Mouse (Mus musculus): Measurements from ENCODE around the gene Cript. TPM values are rescaled to one million over a fixed set of nuclear protein-coding genes. Genes with fewer than 3 reads are reported as not detected.
A peak's percentile ranks its signal among the peaks of the same experiment; 100 is the strongest.

The Cript gene
- total RNA-seq (2021) = 10 to 100 TPM; 38.5 to 41.4 TPM
- long read RNA-seq, experiment 1, transcript Cript-202 (5 exons, 763 nt) = minor isoform, 5 of 363 reads
- long read RNA-seq, experiment 1, transcript Cript-201 (5 exons, 1,184 nt) = major isoform, 88 of 363 reads
- long read RNA-seq, experiment 1, partial matches to known transcripts = 25 of 363 reads
- long read RNA-seq, experiment 1, other reads (novel, unspliced or antisense) = 245 of 363 reads
- long read RNA-seq, experiment 2, transcript Cript-201 (5 exons, 1,184 nt) = major isoform, 74 of 228 reads
- long read RNA-seq, experiment 2, partial matches to known transcripts = 11 of 228 reads
- long read RNA-seq, experiment 2, other reads (novel, unspliced or antisense) = 141 of 228 reads

DNA sequence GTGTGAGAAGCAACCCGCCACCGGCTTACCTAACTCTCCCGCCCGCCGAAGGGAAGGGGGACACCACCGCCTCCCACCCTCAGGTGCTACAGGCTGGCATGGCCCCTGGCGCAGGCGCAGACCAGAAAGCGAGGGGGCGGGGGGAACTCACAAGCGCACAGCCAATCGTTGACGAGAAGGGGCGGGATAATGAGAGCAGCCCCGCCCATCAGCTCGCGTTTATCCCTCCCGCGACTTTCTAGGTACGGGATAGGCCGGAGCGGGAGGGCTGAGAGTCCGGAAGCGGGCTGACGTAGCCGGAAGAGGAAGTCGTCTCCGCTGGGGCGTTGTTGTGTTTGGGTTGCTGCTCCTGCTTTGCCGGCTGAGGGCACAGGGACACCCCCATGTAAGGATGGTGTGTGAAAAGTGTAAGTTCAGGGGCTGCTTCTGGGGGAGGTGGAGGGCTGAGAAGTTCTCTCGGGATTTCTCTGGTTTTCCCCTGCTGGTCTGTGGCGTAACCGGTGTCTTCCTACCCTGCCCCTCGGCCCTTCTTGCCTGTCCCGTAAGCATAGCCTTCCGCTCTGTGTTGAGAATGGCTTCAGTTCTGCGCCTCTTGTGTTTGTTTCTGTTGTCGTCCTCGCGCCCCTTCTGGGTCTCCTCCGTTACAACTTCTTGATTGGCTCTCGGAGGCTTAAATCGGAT is at the start of gene Cript, which contains the start of gene Pigf:
Gene Cript (plus strand): TSS at position 282 of the 681 bp plus-strand sequence.
Gene Pigf (minus strand): TSS at position 138 of the 681 bp plus-strand sequence.
- DNase-seq = peak; percentile 96

DNA sequence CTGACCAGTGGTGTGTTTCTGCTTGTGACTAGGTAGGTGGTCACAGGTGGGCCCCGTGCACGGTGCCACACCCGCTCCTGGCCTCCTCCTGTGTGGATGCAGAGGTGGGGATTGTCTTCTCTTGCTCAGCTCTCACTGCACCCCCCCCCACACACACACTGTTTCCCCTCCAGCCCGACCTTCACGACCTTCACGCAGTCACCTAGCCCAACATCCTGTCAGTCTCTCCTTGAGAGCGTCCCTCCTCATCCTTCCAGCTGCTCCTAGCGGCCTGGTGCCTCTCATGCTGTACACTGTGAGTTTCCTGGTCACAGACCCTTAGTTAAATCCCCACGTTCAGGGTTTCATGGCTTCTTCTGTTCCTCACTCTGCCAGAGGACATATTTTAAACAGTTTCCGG is 49.0 kb upstream of the Cript start:
- peak; percentile 4 for DNase-seq

DNA sequence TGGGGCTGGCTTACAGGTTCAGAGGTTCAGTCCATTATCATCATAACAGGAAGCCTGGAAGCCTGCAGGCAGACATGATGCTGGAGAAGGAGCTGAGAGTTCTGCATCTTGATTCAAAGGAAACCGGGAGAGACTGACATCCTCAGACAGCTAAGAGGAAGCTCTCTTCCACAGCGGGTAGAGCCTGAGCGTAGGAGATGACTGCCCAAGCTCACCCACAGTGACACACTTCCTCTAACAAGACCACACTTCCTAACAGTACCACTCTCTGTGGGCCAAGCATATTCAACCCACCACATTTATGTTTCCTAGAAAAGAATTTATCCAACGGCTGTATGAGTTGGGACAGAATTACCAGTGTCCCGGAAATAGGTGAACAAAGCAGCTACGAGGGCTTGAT is 46.9 kb upstream of the Cript start:
- DNase-seq = peak; percentile 3

DNA sequence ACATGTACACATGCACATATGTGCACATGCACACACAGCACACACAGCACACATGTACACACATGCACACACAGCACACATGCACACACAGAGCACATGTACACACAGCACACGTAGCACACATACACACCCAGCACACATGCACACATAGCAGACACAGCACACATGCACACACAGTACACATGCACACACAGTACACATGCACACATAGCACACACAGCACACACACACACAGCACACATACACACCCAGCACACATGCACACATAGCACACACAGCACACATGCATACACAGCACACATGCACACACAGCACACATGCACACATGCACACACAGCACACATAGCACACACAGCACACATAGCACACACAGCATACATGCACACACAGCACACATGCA is 44.1 kb upstream of the Cript start:
- DNase-seq = no peak

DNA sequence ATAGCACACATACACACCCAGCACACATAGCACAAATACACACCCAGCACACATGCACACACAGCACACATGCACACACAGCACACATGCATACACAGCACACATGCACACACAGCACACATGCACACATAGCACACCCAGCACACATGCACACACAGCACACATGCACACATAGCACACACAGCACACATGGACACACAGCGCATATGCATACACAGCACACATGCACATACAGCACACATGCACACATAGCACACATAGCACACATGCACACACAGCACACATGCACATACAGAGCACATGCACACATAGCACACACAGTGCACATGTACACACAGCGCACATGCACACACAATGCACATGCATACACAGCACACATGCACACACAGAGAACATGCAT is 43.6 kb upstream of the Cript start:
- DNase-seq = no peak

DNA sequence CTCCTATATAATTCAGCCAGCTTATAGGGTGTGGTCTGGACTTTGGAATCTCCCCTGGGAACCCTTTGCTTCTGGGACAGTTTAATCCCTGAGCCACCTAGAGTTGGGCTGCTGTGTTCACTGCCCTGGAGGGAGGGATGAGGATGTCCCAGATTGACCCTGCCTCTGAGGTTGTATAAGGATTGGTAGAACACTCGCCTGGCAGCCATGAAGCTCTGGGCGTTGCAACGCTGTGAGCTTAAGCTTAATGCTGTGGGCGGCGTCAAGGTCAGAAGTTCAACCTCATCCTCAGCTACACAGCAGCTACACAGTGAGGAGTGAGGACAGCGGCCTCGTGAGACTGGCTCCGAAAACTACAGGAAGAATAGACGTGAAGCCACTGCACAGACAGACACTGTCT is 42.9 kb upstream of the Cript start:
- DNase-seq = peak; percentile 72

DNA sequence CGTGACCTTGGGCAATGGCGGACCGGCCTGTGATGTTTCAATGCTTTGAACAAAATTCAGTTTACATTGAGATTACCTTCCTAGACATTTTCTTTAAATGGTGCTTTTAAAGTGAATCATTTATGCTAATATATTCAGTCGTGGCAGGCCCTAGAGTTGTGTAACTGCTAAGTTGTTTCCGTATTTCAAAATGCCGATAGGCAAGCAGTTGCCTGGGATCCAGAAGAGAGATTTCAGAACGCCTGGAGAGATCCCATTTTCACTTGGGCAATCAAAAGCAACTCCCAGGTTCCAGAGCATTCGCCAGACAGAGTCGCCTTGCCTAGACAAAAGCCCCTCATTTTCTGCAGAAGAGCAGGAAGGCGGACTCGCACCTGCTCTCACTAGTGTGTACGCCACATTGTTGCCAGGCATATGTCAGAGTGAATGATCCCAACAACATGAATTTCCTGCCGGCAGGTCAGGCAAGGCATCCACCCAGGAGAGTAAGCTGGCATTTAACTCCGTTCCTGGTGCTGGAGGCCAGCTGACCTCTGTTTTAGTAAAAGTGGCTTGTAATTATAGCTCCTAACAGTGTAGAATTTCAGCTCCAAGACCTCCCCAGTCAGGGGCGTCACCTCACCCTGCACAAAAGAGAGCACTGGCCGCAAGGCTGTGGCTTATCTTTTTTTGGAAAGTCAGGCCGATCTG is 38.8 kb upstream of the Cript start:
- DNase-seq = no peak

DNA sequence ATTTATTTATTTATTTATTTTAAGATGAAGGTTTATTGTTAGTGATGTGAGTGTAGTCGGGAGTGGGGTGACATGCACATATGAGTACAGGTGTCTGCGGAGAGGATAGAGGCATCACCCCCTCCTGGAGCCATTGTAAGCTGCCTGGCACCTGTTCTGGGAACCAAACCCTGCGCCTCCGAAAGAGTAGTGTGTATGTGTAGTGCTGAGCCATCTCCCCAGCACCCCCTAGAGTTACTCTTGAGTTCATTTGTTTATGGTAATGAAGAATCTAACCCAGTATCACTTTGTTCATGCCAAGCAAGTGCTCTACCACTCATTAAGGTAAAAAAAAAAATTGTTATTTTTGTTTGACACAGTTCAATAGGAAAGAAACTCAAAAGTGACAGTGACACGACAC is 37.2 kb upstream of the Cript start:
- DNase-seq = no peak

DNA sequence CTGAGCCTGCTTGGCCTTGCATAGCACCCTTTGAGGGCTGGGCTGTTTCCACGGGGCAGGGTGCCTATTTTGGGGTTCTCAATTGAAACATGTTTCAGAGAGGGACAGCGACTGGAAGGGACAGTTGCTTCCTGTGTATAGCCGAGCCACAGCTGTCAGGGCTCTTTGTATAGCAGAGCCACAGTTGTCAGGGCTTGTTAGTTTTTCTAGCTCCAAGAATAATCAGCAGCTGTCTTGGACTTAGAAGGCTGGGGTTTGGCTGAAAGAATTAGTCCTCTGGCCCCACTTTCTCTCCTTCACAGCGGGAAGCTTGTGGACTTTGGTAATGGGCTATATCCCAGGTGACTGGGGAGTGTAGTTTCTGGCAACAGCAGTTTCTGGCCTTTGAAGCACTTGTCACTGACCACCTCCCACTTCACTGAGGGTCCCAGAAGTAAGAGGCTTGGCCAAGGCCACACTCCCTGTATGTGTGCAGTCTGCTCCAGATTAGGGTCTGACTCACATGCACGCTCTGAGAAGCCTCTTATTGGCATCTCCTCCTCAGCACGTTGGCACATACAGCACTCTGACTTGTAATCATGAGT is 36.7 kb upstream of the Cript start:
- DNase-seq = no peak

DNA sequence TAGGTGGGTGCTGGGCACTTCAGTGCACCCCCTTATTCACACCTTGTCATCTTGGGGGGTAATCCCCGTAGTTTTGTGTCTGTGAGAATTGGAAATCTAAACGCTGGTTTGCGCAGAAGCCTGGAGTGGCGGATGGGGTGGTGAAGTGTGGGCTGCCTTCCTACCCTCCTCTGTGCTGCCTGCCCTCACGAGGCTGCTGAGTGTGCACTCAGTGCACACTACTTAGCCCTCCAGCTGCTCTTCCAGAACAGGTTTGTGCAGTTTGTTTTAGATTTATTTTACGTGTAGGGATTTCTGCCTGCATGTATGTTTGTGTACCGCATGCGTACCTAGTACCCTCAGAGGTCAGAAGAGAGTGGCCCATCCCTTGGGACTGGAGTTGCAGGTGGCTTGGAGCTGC is 34.0 kb upstream of the Cript start:
- DNase-seq = no peak

DNA sequence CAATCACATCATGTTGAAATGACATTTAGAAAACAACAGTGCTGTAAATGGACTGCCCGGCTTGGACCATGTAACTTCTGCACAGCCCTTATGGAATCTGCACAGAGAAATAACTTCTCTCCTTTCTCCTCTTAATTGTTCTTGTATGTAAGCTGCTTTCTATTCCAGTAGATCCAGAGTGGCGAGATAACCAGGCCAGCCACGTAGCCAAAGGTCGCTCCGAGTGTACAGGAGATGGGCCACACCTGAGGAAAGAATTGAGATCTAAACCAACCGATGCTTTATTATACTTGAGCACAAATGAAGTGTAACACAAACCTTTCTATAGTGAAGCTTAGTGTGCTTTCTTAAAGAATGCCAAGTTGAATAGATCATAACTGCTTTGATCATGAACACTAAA is 28.0 kb upstream of the Cript start:
- no peak for DNase-seq

DNA sequence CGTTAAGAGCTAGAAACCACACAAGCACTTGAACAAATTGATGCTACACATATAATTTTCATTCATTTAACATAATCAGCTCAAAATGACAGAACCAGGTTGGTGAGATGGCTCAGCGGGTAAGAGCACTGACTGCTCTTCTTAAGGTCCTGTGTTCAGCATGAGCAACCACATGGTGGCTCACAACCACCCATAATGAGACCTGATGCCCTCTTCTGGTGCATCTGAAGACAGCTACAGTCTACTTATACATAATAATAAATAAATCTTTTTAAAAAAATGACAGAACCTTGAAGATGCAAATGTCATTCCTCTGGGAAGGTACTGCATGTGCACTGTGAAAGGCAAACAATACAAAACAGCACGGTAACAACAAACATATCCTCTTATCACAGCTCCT is 16.4 kb upstream of the Cript start:
- DNase-seq = no peak

DNA sequence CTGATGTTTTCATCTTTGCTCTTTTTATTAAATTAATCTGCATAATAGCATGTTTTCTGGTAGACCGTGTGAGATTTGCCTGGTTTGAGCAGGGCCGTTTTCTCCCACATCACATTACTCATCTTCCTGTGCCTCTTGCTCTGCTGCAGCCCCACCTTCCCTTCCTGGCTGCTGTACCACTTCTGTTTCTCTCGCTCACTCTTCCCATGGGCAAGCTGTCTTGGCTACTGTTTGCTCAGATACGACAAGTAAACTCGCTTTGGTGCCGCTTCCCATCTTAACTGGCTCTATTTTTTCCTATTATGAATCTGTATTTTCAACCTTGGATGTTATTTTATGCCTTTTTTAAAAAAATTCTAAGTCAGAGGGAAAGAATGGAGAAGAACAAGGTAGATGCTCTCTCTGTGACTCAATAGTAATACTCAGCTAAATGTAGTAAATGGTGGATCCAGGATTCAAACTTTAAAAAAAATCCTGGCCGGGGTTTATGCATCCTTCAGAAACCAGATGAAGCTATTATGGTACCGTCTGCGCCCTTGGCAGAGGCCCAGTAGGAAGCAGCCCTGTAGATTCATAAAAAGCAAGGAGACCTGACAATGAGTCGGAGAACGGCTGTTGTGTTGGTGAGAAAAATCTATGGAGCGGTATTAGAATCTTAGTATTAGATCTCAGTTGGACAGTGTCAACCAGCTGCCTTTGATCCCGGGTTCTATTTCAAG is 13.9 kb upstream of the Cript start:
- DNase-seq = no peak

DNA sequence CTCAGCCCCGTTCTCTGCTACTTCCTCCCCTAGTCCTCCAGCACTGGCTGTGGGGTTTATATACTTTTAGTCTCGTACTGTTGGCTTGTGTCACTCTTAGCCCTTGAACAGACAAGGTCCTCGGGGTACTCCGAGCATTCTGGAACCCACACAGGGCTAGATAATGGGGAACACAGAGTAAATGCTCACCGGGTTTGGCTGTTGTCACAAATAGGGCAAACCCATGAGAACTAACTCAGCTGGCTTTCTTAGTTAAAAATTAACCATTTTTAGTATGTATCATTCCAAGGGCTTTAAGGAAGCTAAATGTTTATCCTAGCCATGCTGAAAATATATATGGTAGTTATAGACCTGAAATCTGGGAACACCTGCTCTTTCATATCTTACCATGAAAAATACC is 5.7 kb upstream of the Cript start:
- no peak for DNase-seq

DNA sequence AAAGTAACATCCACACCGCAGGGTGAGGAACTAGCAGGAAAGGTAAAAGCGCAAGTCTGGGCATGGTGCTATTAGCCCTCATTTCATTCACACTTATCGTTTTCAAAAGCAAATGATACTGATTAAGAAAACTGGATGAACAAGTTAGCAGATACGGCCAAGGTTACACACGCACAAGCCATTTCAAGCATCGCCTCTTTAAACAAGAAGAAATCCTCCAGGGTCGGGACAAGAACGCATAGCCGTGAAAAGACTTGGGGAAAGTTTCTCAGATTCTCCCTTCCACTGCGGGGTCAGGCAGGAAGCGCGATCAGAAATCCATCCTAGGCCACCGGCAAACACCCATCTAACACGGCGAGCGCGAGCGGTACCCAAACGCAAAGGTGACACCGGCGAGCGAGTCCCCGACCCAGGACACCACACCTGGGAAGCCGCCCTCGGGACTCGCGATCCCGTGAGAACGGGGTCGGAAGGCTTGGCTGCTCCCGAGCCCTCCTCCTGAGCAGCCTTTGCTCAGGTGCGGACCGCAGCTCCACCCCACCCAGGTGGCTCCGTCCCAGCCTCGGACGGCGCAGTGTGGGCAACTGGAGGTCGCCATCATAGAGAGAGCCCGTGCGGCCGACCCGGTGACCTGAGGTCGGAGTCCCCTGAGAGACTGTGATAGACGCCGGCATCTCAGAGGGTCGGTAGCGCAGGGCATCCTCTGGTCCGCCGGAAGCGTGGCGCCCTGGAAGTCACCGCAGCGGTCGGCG is 683 bp upstream of the Cript start:
- no peak for DNase-seq

DNA sequence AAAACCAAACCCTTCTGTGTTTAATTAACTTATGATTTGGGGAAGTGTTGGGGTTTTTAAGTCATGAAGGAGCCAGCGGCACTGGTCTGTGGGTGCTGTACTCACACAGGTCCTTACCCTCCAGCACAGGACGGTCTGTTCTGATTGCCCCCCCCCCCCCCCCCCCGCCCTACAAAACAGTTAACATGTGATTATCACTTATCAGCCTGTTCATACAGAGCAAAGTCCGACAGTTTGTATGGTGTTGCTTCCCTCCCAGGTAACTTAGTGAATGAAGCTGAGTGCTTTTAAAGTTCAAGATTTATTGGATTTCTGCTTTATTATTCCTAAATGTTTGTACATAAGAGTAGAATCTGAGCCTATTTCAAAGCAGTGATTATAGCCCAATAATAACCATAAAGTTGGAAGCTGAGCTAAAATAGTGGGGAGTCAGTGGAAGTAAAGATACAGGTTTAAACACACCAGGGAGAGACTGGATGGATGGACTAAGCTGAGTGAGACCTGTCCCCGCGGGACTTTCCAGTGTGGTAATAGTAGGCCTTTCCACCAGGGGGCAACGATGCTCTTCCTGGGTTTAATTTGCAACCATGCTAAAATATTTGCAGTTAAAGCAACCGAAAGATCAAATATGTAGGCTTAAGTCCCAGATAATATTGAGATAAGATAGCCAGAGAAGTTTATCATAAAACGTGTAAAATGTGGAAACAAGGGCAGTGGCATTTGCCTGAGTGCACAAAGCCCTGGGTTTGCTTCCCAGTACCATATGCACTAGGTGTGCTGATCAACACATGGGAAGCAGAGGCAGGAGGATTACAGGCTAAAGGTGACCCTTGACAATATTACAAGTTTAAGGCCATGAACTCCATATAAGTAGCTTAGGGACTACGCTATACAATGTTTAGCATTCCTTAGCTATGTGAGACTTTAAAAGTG is 11.1 kb downstream of the Cript start:
- DNase-seq = no peak

DNA sequence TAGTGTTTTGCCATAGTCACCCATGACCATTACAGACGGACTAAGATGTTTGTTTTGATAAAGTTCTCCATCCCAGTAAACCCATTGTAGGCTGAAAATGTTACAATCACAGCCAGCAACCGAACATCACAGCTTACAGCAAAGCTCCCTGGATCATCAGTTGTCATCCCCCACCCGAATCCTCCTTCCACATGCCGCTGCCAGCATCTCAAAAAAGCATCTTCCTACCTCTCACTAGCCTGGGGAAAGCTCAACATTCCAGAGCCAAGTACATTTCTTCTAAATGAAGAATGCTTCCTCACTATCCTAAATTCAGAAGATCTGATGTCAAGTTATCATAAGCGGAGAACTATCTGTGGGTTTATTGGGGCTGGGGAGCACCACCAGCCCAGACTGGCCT is 13.1 kb downstream of the Cript start:
- DNase-seq = no peak

DNA sequence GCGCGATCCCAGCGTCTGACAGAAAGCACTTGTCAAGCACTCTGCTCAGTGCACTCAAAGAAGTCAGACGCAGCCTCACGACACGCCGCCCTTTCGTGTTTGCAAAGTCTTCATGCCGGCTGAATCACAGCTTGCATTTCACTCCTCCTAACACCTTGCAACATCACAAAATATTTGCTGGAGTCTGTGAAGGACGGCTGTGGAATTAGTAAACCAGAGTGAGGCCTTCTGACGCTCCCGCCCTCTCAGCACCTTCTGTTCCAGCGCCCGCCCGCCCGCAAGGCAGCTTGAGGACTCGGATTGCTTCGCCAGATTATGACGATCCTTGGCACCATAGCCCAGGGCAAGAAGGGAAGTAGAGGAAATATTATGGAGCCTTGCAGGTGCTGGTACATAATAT is 16.4 kb downstream of the Cript start:
- no peak for DNase-seq

DNA sequence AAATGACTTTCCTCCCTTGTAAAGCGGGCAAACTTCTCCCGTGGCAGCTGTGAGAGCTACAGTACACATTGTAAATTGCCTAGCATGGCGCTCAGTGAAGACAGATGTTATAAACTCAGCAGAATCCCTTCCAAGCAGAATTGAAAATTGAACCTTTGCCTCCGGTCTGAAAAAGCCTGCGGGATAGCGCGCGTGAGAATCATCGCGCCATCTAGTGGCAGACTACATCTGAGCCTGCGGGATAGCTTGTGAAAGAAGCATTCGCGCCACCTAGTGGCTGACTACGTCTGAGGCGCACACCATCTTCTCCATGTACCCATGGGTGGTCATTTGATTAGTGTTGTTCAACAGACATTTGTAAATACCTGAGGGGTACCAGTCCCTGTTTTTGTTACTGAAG is 19.0 kb downstream of the Cript start:
- peak; percentile 74 for DNase-seq

DNA sequence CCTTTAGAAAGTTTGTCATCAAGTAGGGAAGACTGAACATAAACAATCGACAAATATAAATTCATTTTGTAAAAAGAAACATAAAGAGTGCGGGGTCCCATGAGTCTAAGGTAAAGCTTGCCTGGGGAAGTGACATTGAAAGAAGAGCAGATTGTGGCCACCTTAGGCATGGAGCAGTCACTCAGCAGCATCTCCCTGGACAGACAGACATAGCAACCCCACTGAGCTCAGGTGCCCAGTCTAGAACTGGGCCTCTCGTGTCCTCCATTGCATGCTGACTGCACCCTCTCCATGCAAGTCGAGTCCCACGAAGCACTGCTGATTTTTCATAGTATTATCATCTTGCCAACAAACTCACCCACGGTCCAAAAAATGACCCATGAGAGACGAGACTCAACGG is 19.4 kb downstream of the Cript start:
- no peak for DNase-seq

Data from gastrocnemius, postnatal 25 days (tissue).